Mouse (Mus musculus): ENCODE data around the gene Foxi1.

Foxi1 gene

GRCm38 (mm10) chr11:34158916-34159315 lies 49.0 kb downstream of the Foxi1 start:
- WGBS, result 78% methylated on average over 9 of the region's 9 CpGs

- 93% methylated on average over 7 of the region's 7 CpGs for WGBS
Measured at GRCm38 (mm10) chr11:34155235-34155634, 52.7 kb downstream of the Foxi1 start.

Data from cerebral cortex, adult 2 months (tissue).